Mouse (Mus musculus): Measurements from ENCODE around the gene Wdr35. TPM values are rescaled to one million over a fixed set of nuclear protein-coding genes. Genes with fewer than 3 reads are reported as not detected.
A peak's percentile ranks its signal among the peaks of the same experiment; 100 is the strongest.

Wdr35 gene
- polyA plus RNA-seq, 1 experiment, result 31.9 TPM

- TF ChIP-seq POLR2A (IDR thresholded peaks at IDR 0.05; ENCODE audit: low read depth, low read length) (no peak), CTCF (IDR thresholded peaks at IDR 0.05; ENCODE audit: borderline replicate concordance, insufficient read depth, low read length) (no peak)
These were observed 69.1 kb downstream of the Wdr35 start for GRCm38 (mm10) chr12:9042759-9043158.

GRCm38 (mm10) chr12:9044666-9045065, 71.0 kb downstream of the Wdr35 start:
- Histone ChIP-seq H3K4me3 (ENCODE audit: insufficient read depth, low read length) (no peak overlapping the region), H3K4me1 (ENCODE audit: control insufficient read depth, insufficient read depth, low read length) (no peaks in the 10 kb centered on the region), H3K27ac (ENCODE audit: insufficient read depth, low read length) (no peak overlapping the region)
- no peak for TF ChIP-seq CTCF (IDR thresholded peaks at IDR 0.05; ENCODE audit: borderline replicate concordance, insufficient read depth, low read length)
- TF ChIP-seq POLR2A (IDR thresholded peaks at IDR 0.05; ENCODE audit: low read depth, low read length), result no peak

More at GRCm38 (mm10) chr12:9042759-9043158, 69.1 kb downstream of the Wdr35 start:
- Histone ChIP-seq H3K27ac (ENCODE audit: insufficient read depth, low read length) (no peak overlapping the region), H3K4me1 (ENCODE audit: control insufficient read depth, insufficient read depth, low read length) (no peaks in the 10 kb centered on the region), H3K4me3 (ENCODE audit: insufficient read depth, low read length) (no peak overlapping the region)

DNA sequence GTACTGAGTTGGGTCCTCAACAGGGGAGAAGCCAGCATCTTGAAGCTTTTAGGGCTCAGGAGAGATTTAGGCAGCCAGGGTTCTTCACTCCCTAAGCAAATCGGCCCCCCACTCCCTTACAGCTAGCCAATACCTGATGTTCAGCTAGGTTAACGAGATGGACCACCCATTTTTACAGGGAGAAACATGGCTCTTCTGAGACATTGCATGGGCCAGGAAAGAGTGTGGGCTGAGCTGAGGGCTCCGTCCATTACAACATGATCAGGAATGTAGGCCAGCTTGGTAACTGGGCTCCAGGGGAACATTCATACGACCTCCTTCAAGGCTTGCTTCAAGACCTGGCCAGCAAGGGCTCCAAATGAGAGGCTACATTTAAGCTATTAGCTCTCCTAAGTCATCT, 73.0 kb downstream of the Wdr35 start:
- Histone ChIP-seq H3K4me3 (ENCODE audit: insufficient read depth, low read length) (no peak overlapping the region), H3K4me1 (ENCODE audit: control insufficient read depth, insufficient read depth, low read length) (no peaks in the 10 kb centered on the region), H3K27ac (ENCODE audit: insufficient read depth, low read length) (no peak overlapping the region)
- no peak for TF ChIP-seq POLR2A (IDR thresholded peaks at IDR 0.05; ENCODE audit: low read depth, low read length)
- TF ChIP-seq CTCF (IDR thresholded peaks at IDR 0.05; ENCODE audit: borderline replicate concordance, insufficient read depth, low read length), result no peak

DNA sequence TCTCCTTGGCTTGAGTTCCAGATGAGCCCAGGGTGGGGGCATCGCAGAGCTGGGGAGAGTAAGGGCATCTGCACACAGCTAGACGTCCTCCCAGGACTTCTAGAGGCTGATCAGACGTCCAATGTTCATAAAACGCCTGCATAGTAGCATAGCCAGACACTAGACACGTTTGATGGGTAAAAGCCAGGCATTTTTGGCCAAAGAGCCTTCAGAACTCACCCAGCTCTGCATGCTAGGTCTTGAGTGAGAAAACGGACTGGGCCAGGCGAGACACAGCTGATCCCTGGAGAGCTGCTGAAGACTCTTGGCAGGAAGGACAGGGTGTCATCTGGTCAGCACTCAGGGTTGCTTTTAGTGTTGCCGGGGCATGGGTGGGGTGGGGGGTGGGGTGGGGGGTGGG, 74.4 kb downstream of the Wdr35 start:
- no peak for TF ChIP-seq CTCF (IDR thresholded peaks at IDR 0.05; ENCODE audit: borderline replicate concordance, insufficient read depth, low read length)
- TF ChIP-seq POLR2A (IDR thresholded peaks at IDR 0.05; ENCODE audit: low read depth, low read length), result no peak
- no peaks in the 10 kb centered on the region for H3K4me1 ChIP-seq (ENCODE audit: control insufficient read depth, insufficient read depth, low read length)
- H3K4me3 ChIP-seq (ENCODE audit: insufficient read depth, low read length), result no peak overlapping the region
- no peak overlapping the region for H3K27ac ChIP-seq (ENCODE audit: insufficient read depth, low read length)

DNA sequence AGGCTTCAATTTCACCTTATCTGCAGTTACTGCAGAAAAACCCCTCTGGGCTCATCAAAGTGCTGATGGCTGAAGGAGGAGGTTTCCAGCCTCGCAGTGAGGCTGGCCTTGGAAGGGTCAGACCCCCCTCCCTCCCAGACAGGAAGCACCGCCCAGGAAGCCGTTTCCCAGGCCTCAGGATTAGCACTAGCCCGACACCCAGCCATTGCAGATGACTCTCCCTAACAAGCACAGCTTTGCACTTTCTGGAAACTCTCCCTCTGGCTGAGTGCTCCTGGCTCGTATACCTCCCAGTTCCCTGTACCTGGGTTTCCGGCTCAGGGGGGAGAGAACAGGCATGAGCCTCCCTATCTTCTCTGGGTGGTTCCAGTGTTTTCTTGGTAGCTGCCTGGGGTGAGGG, 77.1 kb downstream of the Wdr35 start:
- H3K27ac ChIP-seq (ENCODE audit: insufficient read depth, low read length), result no peak overlapping the region
- no peak for TF ChIP-seq CTCF (IDR thresholded peaks at IDR 0.05; ENCODE audit: borderline replicate concordance, insufficient read depth, low read length)
- TF ChIP-seq POLR2A (IDR thresholded peaks at IDR 0.05; ENCODE audit: low read depth, low read length), result no peak

GRCm38 (mm10) chr12:9052075-9052829, 78.6 kb downstream of the Wdr35 start:
- H3K27ac ChIP-seq (ENCODE audit: insufficient read depth, low read length), result no peak overlapping the region
- no peaks in the 10 kb centered on the region for H3K4me1 ChIP-seq (ENCODE audit: control insufficient read depth, insufficient read depth, low read length)
- H3K4me3 ChIP-seq (ENCODE audit: insufficient read depth, low read length), result no peak overlapping the region
- TF ChIP-seq POLR2A (IDR thresholded peaks at IDR 0.05; ENCODE audit: low read depth, low read length) (no peak), CTCF (IDR thresholded peaks at IDR 0.05; ENCODE audit: borderline replicate concordance, insufficient read depth, low read length) (peak; percentile 98)

More for the DNA sequence above, 77.1 kb downstream of the Wdr35 start:
- H3K4me3 ChIP-seq (ENCODE audit: insufficient read depth, low read length), result no peak overlapping the region
- no peaks in the 10 kb centered on the region for H3K4me1 ChIP-seq (ENCODE audit: control insufficient read depth, insufficient read depth, low read length)

GRCm38 (mm10) chr12:9053345-9053744, 79.7 kb downstream of the Wdr35 start:
- Histone ChIP-seq H3K4me1 (ENCODE audit: control insufficient read depth, insufficient read depth, low read length) (no peaks in the 10 kb centered on the region), H3K27ac (ENCODE audit: insufficient read depth, low read length) (no peak overlapping the region), H3K4me3 (ENCODE audit: insufficient read depth, low read length) (no peak overlapping the region)
- TF ChIP-seq CTCF (IDR thresholded peaks at IDR 0.05; ENCODE audit: borderline replicate concordance, insufficient read depth, low read length), result no peak
- no peak for TF ChIP-seq POLR2A (IDR thresholded peaks at IDR 0.05; ENCODE audit: low read depth, low read length)

GRCm38 (mm10) chr12:9054012-9054411, 80.3 kb downstream of the Wdr35 start:
- Histone ChIP-seq H3K4me3 (ENCODE audit: insufficient read depth, low read length) (no peak overlapping the region), H3K4me1 (ENCODE audit: control insufficient read depth, insufficient read depth, low read length) (no peaks in the 10 kb centered on the region), H3K27ac (ENCODE audit: insufficient read depth, low read length) (no peak overlapping the region)
- TF ChIP-seq CTCF (IDR thresholded peaks at IDR 0.05; ENCODE audit: borderline replicate concordance, insufficient read depth, low read length) (no peak), POLR2A (IDR thresholded peaks at IDR 0.05; ENCODE audit: low read depth, low read length) (no peak)

DNA sequence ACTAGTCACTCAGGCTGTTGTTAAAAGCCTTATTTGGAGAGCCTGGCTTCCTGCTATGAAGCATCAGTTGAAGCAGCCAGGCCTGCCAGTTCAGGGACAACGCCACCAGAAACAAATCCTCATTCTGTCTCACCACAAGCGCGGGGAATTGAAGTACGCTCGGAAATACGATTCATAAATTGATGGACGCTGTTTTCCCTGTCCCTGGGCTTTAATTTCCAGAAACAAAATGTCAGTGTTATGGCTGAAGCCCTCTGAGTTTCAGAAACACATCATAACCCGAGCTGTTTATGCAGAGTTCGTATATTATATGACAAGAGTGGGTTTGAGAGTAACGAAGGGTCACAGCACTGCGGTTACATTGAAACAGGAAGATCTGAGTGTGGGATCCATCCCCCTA, 81.6 kb downstream of the Wdr35 start:
- Histone ChIP-seq H3K4me1 (ENCODE audit: control insufficient read depth, insufficient read depth, low read length) (no peaks in the 10 kb centered on the region), H3K4me3 (ENCODE audit: insufficient read depth, low read length) (no peak overlapping the region), H3K27ac (ENCODE audit: insufficient read depth, low read length) (no peak overlapping the region)
- TF ChIP-seq CTCF (IDR thresholded peaks at IDR 0.05; ENCODE audit: borderline replicate concordance, insufficient read depth, low read length) (no peak), POLR2A (IDR thresholded peaks at IDR 0.05; ENCODE audit: low read depth, low read length) (no peak)

DNA sequence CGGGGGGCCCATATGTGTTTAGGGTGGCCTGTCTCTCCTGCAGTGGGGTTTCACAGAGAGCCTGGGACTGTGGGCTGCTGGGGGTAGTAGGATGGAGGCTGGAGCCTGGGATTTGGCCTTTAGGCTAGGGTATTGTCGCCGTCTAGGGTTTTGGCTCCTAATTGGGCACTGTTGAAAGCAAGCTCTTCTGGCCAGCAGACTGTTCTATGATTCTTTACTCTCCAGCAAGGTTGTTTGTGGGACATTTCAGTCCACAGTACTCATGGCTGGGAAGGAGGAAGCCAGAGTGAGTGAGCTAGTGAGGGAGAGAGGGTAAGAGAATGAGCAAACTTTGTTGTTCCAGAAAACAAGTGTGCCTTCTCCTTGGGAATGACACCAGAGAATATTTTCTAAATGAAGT, 85.8 kb downstream of the Wdr35 start:
- H3K4me1 ChIP-seq (ENCODE audit: control insufficient read depth, insufficient read depth, low read length), result no peaks in the 10 kb centered on the region
- H3K27ac ChIP-seq (ENCODE audit: insufficient read depth, low read length), result no peak overlapping the region
- TF ChIP-seq CTCF (IDR thresholded peaks at IDR 0.05; ENCODE audit: borderline replicate concordance, insufficient read depth, low read length), result no peak
- TF ChIP-seq POLR2A (IDR thresholded peaks at IDR 0.05; ENCODE audit: low read depth, low read length), result no peak
- H3K4me3 ChIP-seq (ENCODE audit: insufficient read depth, low read length), result no peak overlapping the region
